Mouse (Mus musculus) layer of hippocampus, adult 2 months (tissue): ENCODE data around the gene 1700092M07Rik. TPM values are rescaled to one million over a fixed set of nuclear protein-coding genes. Genes with fewer than 3 reads are reported as not detected.
"Not testable (repeated sequence)": the region's sequence is repeated elsewhere in the genome, so short reads cannot be mapped to it uniquely, and the experiment has no call there.

ENCODE experiments used
- DNase-seq, 2 experiments: peaks; one replicate each; pipeline ENCODE4 v3.0.0; 2022; ENCODE audit warnings: low spot score in 2 of 2
- H3K27ac ChIP-seq: fragments of 200-600 bp; 2 replicates; pipeline ENCODE4 v1.8.1; 2022
- H3K4me3 ChIP-seq: fragments of 200-600 bp; 2 replicates; pipeline ENCODE4 v1.8.1; 2022; ENCODE audit warnings: mild to moderate bottlenecking
- CTCF ChIP-seq: fragments of 200-600 bp; conservative IDR thresholded peaks from 2 replicates; pipeline ENCODE4 v1.8.1; 2022; ENCODE audit warnings: antibody characterized with exemption, mild to moderate bottlenecking, moderate library complexity
- total RNA-seq, 2 experiments: library from RNA; stranded (reverse); gene quantifications; 2 replicates each; pipeline ENCODE4 v1.2.3; 2021

Gene 1700092M07Rik
- total RNA-seq, 2 experiments from 2014 or later = 1.5 to 3.4 TPM

GRCm38 (mm10) chr19:8711949-8712869, 28.3 kb upstream of the 1700092M07Rik start:
- no peak for DNase-seq
- TF ChIP-seq CTCF = no peak
- Histone ChIP-seq H3K4me3 (peak overlapping the region; percentile 91), H3K27ac (peak overlapping the region; percentile 92)

GRCm38 (mm10) chr19:8712870-8713305, 27.6 kb upstream of the 1700092M07Rik start:
- peak overlapping the region; percentile 92 for H3K27ac ChIP-seq
- no peak for TF ChIP-seq CTCF
- DNase-seq = peak; percentile 58
- H3K4me3 ChIP-seq = peak overlapping the region; percentile 91

- TF ChIP-seq CTCF = peak; percentile 85
- H3K4me3 ChIP-seq = peak overlapping the region; percentile 91
- H3K27ac ChIP-seq = peak overlapping the region; percentile 92
- peak; percentile 90 to 95 for DNase-seq
Measured at GRCm38 (mm10) chr19:8713306-8713996, 27.1 kb upstream of the 1700092M07Rik start.

- no peak for TF ChIP-seq CTCF
- Histone ChIP-seq H3K4me3 (peak overlapping the region; percentile 91), H3K27ac (peak overlapping the region; percentile 92)
- DNase-seq = no peak
Measured at GRCm38 (mm10) chr19:8713997-8714652, 26.4 kb upstream of the 1700092M07Rik start.

- TF ChIP-seq CTCF = peak; percentile 52
- no peak overlapping the region for H3K4me3 ChIP-seq
- H3K27ac ChIP-seq = peak overlapping the region; percentile 92; the same call in 1 of the 2 replicates
- DNase-seq = no peak
Measured at GRCm38 (mm10) chr19:8714653-8715481, 25.7 kb upstream of the 1700092M07Rik start.

GRCm38 (mm10) chr19:8715868-8716766, 24.4 kb upstream of the 1700092M07Rik start:
- H3K27ac ChIP-seq = no peak overlapping the region
- no peak for DNase-seq
- TF ChIP-seq CTCF = no peak
- no peak overlapping the region for H3K4me3 ChIP-seq

GRCm38 (mm10) chr19:8716767-8717475, 23.6 kb upstream of the 1700092M07Rik start:
- H3K27ac ChIP-seq = no peak overlapping the region
- no peak overlapping the region for H3K4me3 ChIP-seq
- no peak for TF ChIP-seq CTCF
- no peak for DNase-seq

GRCm38 (mm10) chr19:8718357-8718756, 22.2 kb upstream of the 1700092M07Rik start:
- Histone ChIP-seq H3K4me3 (no peak overlapping the region), H3K27ac (no peak overlapping the region)
- peak; percentile 91 for TF ChIP-seq CTCF
- DNase-seq = peak in 1 of 2 experiments; percentile 59

GRCm38 (mm10) chr19:8719037-8719436, 21.5 kb upstream of the 1700092M07Rik start:
- not testable (repeated sequence) for DNase-seq, H3K4me3 ChIP-seq, H3K27ac ChIP-seq
- peak; percentile 59 for TF ChIP-seq CTCF

GRCm38 (mm10) chr19:8721378-8721777, 19.1 kb upstream of the 1700092M07Rik start:
- Histone ChIP-seq H3K4me3 (peak overlapping the region; percentile 71; the same call in 1 of the 2 replicates), H3K27ac (no peak overlapping the region)
- no peak for TF ChIP-seq CTCF
- DNase-seq = no peak
